Mouse (Mus musculus): Measurements from ENCODE around the gene Nkx6-2. TPM values are rescaled to one million over a fixed set of nuclear protein-coding genes. Genes with fewer than 3 reads are reported as not detected.

The Nkx6-2 gene
- polyA plus RNA-seq, 1 experiment from 2014 or later: 0.09 TPM

DNA sequence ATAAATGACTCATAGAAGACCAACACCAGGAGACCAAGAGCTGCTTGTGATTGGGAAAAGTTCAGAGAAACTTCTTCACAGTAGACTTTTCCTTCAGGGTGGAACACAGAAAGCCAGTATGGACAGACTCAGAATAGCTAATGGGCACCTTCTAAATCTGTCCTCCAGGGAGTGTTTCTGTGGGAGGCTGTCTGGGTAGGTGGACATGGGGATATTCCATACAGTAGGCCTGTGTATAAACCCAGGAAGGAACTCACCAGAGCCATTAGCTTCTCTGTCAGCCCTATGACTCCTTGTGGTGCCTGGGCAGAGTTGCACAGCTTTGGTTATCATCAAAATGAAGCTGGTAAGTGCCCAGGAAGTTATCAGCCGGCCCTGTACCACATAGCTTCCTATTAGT lies 42.0 kb downstream of the Nkx6-2 start:
- peaks cover 9% of the 10 kb centered on the region; the same call in 1 of the 2 replicates for H3K36me3 ChIP-seq (ENCODE audit: control insufficient read depth, insufficient read depth, low read length)
- H3K9ac ChIP-seq (ENCODE audit: low read depth, low read length): no peak overlapping the region
- no peaks in the 10 kb centered on the region for H3K9me3 ChIP-seq (replicated peaks; ENCODE audit: control insufficient read depth, low read length)

GRCm38 (mm10) chr7:139538541-139538940 lies 44.1 kb downstream of the Nkx6-2 start:
- H3K27me3 ChIP-seq (ENCODE audit: control insufficient read depth, insufficient read depth, low read length): no peaks in the 10 kb centered on the region
- no peak overlapping the region for H3K4me3 ChIP-seq (ENCODE audit: low read depth, low read length)
- H3K27ac ChIP-seq (ENCODE audit: low read depth, low read length): no peak overlapping the region
- no peak for ATAC-seq (replicated peaks; ENCODE audit: insufficient number of reproducible peaks, low FRiP score, low TSS enrichment)
- H3K4me2 ChIP-seq: no peak overlapping the region
- peaks cover 8% of the 10 kb centered on the region; the same call in 1 of the 2 replicates for H3K36me3 ChIP-seq (ENCODE audit: control insufficient read depth, insufficient read depth, low read length)
- no peaks in the 10 kb centered on the region for H3K4me1 ChIP-seq (ENCODE audit: control insufficient read depth, insufficient read depth, low read length)
- H3K9ac ChIP-seq (ENCODE audit: low read depth, low read length): no peak overlapping the region
- no peaks in the 10 kb centered on the region for H3K9me3 ChIP-seq (replicated peaks; ENCODE audit: control insufficient read depth, low read length)
- 86% methylated on average over 2 of the region's 2 CpGs for WGBS (ENCODE audit: insufficient replicate concordance)

More for the DNA sequence above, 42.0 kb downstream of the Nkx6-2 start:
- H3K4me3 ChIP-seq (ENCODE audit: low read depth, low read length): no peak overlapping the region
- WGBS (ENCODE audit: insufficient replicate concordance): 61% methylated on average over 1 of the region's 1 CpGs
- no peaks in the 10 kb centered on the region for H3K27me3 ChIP-seq (ENCODE audit: control insufficient read depth, insufficient read depth, low read length)
- no peak for ATAC-seq (replicated peaks; ENCODE audit: insufficient number of reproducible peaks, low FRiP score, low TSS enrichment)
- H3K4me1 ChIP-seq (ENCODE audit: control insufficient read depth, insufficient read depth, low read length): peaks cover under 1% of the 10 kb centered on the region; the same call in 1 of the 2 replicates
- no peak overlapping the region for H3K4me2 ChIP-seq
- H3K27ac ChIP-seq (ENCODE audit: low read depth, low read length): no peak overlapping the region

DNA sequence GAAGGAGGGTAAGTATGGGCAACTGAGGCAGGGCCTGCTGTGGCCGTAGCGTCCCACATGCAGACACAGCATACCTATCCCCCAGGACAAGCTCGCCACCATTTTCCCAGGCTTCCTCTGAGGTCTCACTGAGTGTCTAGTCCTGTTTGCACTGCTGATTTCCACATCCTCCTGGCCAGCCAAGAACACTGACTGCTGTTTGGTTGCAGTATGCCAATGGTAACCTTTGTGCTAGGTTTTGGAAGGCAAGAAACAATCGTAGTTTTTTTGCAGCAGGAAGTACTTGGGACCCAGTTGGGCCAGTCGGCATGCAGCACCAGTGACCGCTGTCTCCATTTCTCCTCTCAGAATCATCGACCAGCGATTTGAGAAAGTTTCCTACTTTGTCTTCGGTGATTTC lies 44.8 kb downstream of the Nkx6-2 start:
- 90% methylated on average over 9 of the region's 9 CpGs for WGBS (ENCODE audit: insufficient replicate concordance)

DNA sequence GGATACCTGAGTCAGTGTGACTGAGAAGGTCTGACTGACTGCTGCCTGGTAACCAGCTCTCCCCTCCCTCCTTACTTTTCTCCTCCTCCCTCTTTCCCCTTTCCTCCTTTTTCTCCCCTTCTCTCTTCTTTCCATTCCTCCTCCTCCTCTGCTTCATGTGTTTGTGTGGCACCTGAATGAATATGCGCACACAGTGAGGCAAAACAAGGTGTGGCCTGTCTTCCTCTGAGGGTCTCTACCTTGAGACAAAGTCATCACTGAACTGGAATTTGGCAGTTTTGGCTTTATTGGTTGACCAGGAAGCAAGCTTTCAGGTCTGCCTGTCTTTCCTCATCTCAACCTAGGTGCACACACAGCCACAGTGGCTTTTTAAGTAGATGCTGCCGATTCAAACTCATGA lies 45.8 kb downstream of the Nkx6-2 start:
- ATAC-seq (replicated peaks; ENCODE audit: insufficient number of reproducible peaks, low FRiP score, low TSS enrichment): no peak
- Histone ChIP-seq H3K4me2 (no peak overlapping the region), H3K4me3 (ENCODE audit: low read depth, low read length) (no peak overlapping the region), H3K27me3 (ENCODE audit: control insufficient read depth, insufficient read depth, low read length) (no peaks in the 10 kb centered on the region), H3K9ac (ENCODE audit: low read depth, low read length) (no peak overlapping the region), H3K27ac (ENCODE audit: low read depth, low read length) (no peak overlapping the region), H3K4me1 (ENCODE audit: control insufficient read depth, insufficient read depth, low read length) (no peaks in the 10 kb centered on the region), H3K9me3 (replicated peaks; ENCODE audit: control insufficient read depth, low read length) (no peaks in the 10 kb centered on the region), H3K36me3 (ENCODE audit: control insufficient read depth, insufficient read depth, low read length) (peaks cover 6% of the 10 kb centered on the region; the same call in 1 of the 2 replicates)
- WGBS (ENCODE audit: insufficient replicate concordance): 94% methylated on average over 2 of the region's 2 CpGs

More for the DNA sequence above, 44.8 kb downstream of the Nkx6-2 start:
- H3K9ac ChIP-seq (ENCODE audit: low read depth, low read length): no peak overlapping the region
- H3K27me3 ChIP-seq (ENCODE audit: control insufficient read depth, insufficient read depth, low read length): no peaks in the 10 kb centered on the region
- H3K4me1 ChIP-seq (ENCODE audit: control insufficient read depth, insufficient read depth, low read length): no peaks in the 10 kb centered on the region
- H3K9me3 ChIP-seq (replicated peaks; ENCODE audit: control insufficient read depth, low read length): no peaks in the 10 kb centered on the region
- H3K27ac ChIP-seq (ENCODE audit: low read depth, low read length): no peak overlapping the region
- no peak for ATAC-seq (replicated peaks; ENCODE audit: insufficient number of reproducible peaks, low FRiP score, low TSS enrichment)
- no peak overlapping the region for H3K4me3 ChIP-seq (ENCODE audit: low read depth, low read length)
- peaks cover 6% of the 10 kb centered on the region; the same call in 1 of the 2 replicates for H3K36me3 ChIP-seq (ENCODE audit: control insufficient read depth, insufficient read depth, low read length)
- no peak overlapping the region for H3K4me2 ChIP-seq

- Histone ChIP-seq H3K36me3 (ENCODE audit: control insufficient read depth, insufficient read depth, low read length) (peaks cover 6% of the 10 kb centered on the region; the same call in 1 of the 2 replicates), H3K4me2 (no peak overlapping the region), H3K9me3 (replicated peaks; ENCODE audit: control insufficient read depth, low read length) (no peaks in the 10 kb centered on the region), H3K9ac (ENCODE audit: low read depth, low read length) (no peak overlapping the region), H3K4me1 (ENCODE audit: control insufficient read depth, insufficient read depth, low read length) (no peaks in the 10 kb centered on the region), H3K4me3 (ENCODE audit: low read depth, low read length) (no peak overlapping the region), H3K27me3 (ENCODE audit: control insufficient read depth, insufficient read depth, low read length) (no peaks in the 10 kb centered on the region), H3K27ac (ENCODE audit: low read depth, low read length) (no peak overlapping the region)
- 83% methylated on average over 5 of the region's 5 CpGs for WGBS (ENCODE audit: insufficient replicate concordance)
- ATAC-seq (replicated peaks; ENCODE audit: insufficient number of reproducible peaks, low FRiP score, low TSS enrichment): no peak
Observed at GRCm38 (mm10) chr7:139536331-139536730, 46.3 kb downstream of the Nkx6-2 start.

DNA sequence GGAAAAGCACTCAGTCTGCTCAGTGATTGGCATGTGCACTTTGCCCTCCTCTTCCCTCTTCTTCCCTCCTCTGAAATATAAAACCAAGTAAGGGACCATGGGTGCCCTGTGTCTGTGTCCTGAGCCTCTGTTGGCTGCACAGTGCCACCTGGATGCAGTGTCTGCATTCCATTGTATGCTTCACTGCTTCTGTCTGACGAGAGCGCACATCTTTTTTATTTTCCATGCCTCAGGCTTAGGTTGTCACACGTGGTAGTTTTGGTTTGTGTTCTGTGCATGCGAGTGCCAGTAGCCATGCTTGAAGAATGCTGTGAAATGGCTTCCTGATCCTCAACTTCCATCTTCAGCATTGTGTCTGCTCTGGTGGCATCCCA lies 51.2 kb downstream of the Nkx6-2 start:
- Histone ChIP-seq H3K4me1 (ENCODE audit: control insufficient read depth, insufficient read depth, low read length) (no peaks in the 10 kb centered on the region), H3K4me2 (no peak overlapping the region)

DNA sequence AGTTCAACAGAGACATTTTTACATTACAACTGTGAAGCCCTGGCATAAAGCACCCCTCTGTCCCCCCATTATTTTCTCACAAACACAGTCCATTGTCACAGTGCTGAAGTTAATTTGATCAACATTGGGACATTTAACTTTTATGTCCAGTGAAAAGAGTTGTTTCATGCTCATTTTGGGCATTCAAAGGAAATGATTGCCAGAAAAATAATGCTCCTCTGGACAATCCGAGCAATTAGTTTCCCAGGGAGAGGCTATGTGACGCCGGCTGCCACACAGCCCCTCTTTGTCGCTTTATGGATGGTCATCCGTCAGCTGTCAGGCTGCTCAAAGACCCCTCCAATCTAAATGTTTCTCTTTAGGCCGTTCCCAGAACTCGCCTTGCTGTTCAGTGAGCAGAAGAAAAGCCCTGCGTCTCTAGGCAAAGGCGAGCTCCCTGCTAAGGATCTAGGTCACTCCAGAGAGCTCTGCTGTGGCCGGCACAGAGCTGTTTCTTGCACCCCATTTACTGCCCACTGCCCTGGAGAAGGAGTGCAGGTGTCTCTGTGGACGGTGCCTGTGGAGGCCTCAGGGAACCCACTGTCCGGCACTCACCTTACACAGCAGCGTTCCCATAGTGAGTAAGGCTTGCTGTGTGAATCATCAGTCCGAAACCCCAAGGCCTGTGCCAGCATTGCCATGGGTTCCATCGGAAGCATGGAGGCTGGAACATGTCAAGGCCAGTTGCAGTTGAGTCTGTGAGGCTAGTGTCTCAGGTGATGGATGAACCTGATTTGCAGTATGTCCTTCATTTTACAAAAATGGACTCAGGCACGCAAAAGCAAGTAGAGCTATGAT lies 51.8 kb downstream of the Nkx6-2 start:
- H3K27me3 ChIP-seq (ENCODE audit: control insufficient read depth, insufficient read depth, low read length): no peaks in the 10 kb centered on the region
- ATAC-seq (replicated peaks; ENCODE audit: insufficient number of reproducible peaks, low FRiP score, low TSS enrichment): no peak
- no peak overlapping the region for H3K4me2 ChIP-seq
- H3K36me3 ChIP-seq (ENCODE audit: control insufficient read depth, insufficient read depth, low read length): peaks cover 12% of the 10 kb centered on the region
- H3K4me1 ChIP-seq (ENCODE audit: control insufficient read depth, insufficient read depth, low read length): no peaks in the 10 kb centered on the region
- no peak overlapping the region for H3K4me3 ChIP-seq (ENCODE audit: low read depth, low read length)
- no peak overlapping the region for H3K27ac ChIP-seq (ENCODE audit: low read depth, low read length)
- WGBS (ENCODE audit: insufficient replicate concordance): 79% methylated on average over 16 of the region's 16 CpGs
- H3K9ac ChIP-seq (ENCODE audit: low read depth, low read length): no peak overlapping the region
- no peaks in the 10 kb centered on the region for H3K9me3 ChIP-seq (replicated peaks; ENCODE audit: control insufficient read depth, low read length)

More for the DNA sequence above, 51.2 kb downstream of the Nkx6-2 start:
- H3K36me3 ChIP-seq (ENCODE audit: control insufficient read depth, insufficient read depth, low read length): peaks cover 7% of the 10 kb centered on the region; the same call in 1 of the 2 replicates
- H3K4me3 ChIP-seq (ENCODE audit: low read depth, low read length): no peak overlapping the region
- H3K27me3 ChIP-seq (ENCODE audit: control insufficient read depth, insufficient read depth, low read length): no peaks in the 10 kb centered on the region
- H3K9ac ChIP-seq (ENCODE audit: low read depth, low read length): no peak overlapping the region
- WGBS (ENCODE audit: insufficient replicate concordance): 83% methylated on average over 4 of the region's 4 CpGs
- H3K27ac ChIP-seq (ENCODE audit: low read depth, low read length): no peak overlapping the region
- H3K9me3 ChIP-seq (replicated peaks; ENCODE audit: control insufficient read depth, low read length): no peaks in the 10 kb centered on the region
- no peak for ATAC-seq (replicated peaks; ENCODE audit: insufficient number of reproducible peaks, low FRiP score, low TSS enrichment)

Data from heart, embryonic 11.5 days (tissue).